Mouse (Mus musculus): ENCODE data around the gene Cbx1.

DNA sequence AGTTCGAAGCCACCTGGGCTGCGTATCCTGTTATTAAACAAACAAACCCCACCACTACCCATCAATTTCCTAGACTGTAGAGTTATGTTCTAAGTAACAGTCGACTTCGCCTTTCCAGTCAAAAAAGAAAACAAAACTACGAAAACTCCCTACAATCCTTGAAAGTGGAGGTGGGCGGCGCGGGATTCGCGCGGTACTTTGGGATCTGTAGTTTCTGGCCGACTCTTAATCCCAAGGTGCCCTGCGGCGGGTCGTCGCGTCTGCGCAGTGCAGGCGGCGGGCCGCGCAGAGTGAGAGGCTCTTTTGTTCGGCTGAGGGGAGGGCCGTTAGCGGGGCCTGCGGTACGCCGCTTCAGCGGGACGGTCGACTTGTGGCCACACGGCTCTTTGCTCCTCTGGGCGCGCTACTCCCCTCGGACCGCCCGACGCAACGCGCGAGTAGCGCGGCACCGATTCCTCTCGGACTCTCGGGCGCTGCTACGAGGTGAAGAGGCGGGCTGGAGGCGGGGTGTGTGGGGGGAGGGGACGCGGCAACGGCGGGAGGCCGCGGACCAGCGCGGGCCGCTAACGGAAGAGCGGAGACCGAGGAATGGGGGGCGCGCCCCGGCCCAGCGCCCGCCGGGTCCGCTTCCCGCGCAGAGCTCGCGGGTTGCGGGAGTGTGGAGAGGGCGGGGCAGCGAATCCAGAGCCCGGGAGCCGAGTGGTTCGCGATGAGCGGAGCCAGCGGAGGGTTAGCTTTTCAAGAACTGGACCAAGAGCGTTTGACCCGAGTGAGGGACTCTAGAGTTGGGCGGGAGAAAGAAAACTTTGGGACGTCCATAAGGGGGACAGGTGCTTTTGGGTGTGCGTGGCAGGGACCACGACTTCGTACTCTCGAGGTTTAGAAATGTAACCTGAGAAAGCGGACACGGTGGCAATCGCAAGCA lies at the start of gene Cbx1:
- TF ChIP-seq EP300 (IDR thresholded peaks at IDR 0.05; ENCODE audit: low read depth) (no peak), CTCF (IDR thresholded peaks at IDR 0.05; ENCODE audit: low read depth) (no peak)

Measured in liver, embryonic 14.5 days (tissue).